Mouse (Mus musculus) E14TG2a.4 (cell line): Measurements from ENCODE around the gene Tspoap1.

Experiments used
- CTCF ChIP-seq: conservative IDR thresholded peaks from 2 replicates; pipeline ENCODE4 v1.5.1; 2014; ENCODE audit warnings: low read length
- NANOG ChIP-seq: IDR thresholded peaks from 2 replicates; pipeline ENCODE4 v1.6.1; 2014; ENCODE audit warnings: borderline replicate concordance, low read length, mixed read lengths

- TF ChIP-seq CTCF (no peak), NANOG (no peak)
These were observed 23.6 kb upstream of the Tspoap1 start for GRCm38 (mm10) chr11:87736647-87737134.
